Mouse (Mus musculus) lung, embryonic 15.5 days (tissue): ENCODE results near the gene Zmym4. TPM values are rescaled to one million over a fixed set of nuclear protein-coding genes. Genes with fewer than 3 reads are reported as not detected.

Experiments
- ATAC-seq: fragments of 200-750 bp; cut with Nextera tagmentation; 2 replicates; pipeline ENCODE4 v1.8.0; 2017; ENCODE audit warnings: moderate number of reproducible peaks, borderline replicate concordance; ENCODE audit not compliant: low FRiP score, low TSS enrichment; ENCODE audit errors: extremely low read depth
- H3K27ac ChIP-seq: fragments of 300-500 bp; sonication (generic); 2 replicates; pipeline ENCODE4 v1.5.1; 2015; ENCODE audit warnings: moderate library complexity, mild to moderate bottlenecking, inconsistent platforms
- H3K27me3 ChIP-seq: fragments of 300-500 bp; sonication (generic); 2 replicates; pipeline ENCODE4 v1.6.1; 2015; ENCODE audit warnings: inconsistent platforms
- H3K36me3 ChIP-seq: fragments of 300-500 bp; sonication (generic); 2 replicates; pipeline ENCODE4 v1.6.1; 2015; ENCODE audit warnings: inconsistent platforms
- H3K4me1 ChIP-seq: fragments of 300-500 bp; sonication (generic); 2 replicates; pipeline ENCODE4 v1.6.1; 2015; ENCODE audit warnings: inconsistent platforms
- H3K4me2 ChIP-seq: fragments of 300-500 bp; sonication (generic); 2 replicates; pipeline ENCODE4 v1.6.1; 2015; ENCODE audit warnings: inconsistent platforms, mild to moderate bottlenecking, moderate library complexity
- H3K4me3 ChIP-seq: fragments of 300-500 bp; sonication (generic); 2 replicates; pipeline ENCODE4 v1.5.1; 2015; ENCODE audit warnings: mild to moderate bottlenecking, inconsistent platforms
- H3K9ac ChIP-seq: fragments of 300-500 bp; sonication (generic); 2 replicates; pipeline ENCODE4 v1.6.1; 2015; ENCODE audit warnings: inconsistent platforms
- H3K9me3 ChIP-seq: fragments of 300-500 bp; sonication (generic); 2 replicates; pipeline ENCODE4 v1.6.1; 2016; ENCODE audit warnings: inconsistent platforms
- WGBS: fragments of 180-500 bp; shearing (Covaris S2); methylation state at CpG from one replicate; pipeline ENCODE4 v1.1.7; 2015; 5-methylcytosine and 5-hydroxymethylcytosine counted together
- polyA plus RNA-seq: library from polyadenylated mRNA; unstranded; fragments of >200 nt; fragmentation: Nextera tagmentation; extraction: Ambion mirVana; gene quantifications from 2 replicates; pipeline ENCODE4 v1.2.1, GENCODE M21; 2015

Zmym4 gene
- polyA plus RNA-seq, 1 experiment from 2014 or later, result 18.0 TPM

GRCm38 (mm10) chr4:126889879-126890278, 78.1 kb downstream of the Zmym4 start:
- peaks cover 45% of the 10 kb centered on the region for H3K36me3 ChIP-seq
- H3K27me3 ChIP-seq, result no peaks in the 10 kb centered on the region
- H3K4me1 ChIP-seq, result no peaks in the 10 kb centered on the region
- WGBS, result 73% methylated on average over 8 of the region's 8 CpGs
- no peak overlapping the region for H3K27ac ChIP-seq
- H3K4me2 ChIP-seq, result no peak overlapping the region
- H3K9ac ChIP-seq, result no peak overlapping the region
- no peak overlapping the region for H3K4me3 ChIP-seq
- ATAC-seq, result no peak
- H3K9me3 ChIP-seq, result no peaks in the 10 kb centered on the region

GRCm38 (mm10) chr4:126885953-126886352, 82.0 kb downstream of the Zmym4 start:
- ATAC-seq, result no peak
- H3K36me3 ChIP-seq, result peaks cover 39% of the 10 kb centered on the region
- H3K4me3 ChIP-seq, result no peak overlapping the region

GRCm38 (mm10) chr4:126883602-126884001, 84.3 kb downstream of the Zmym4 start:
- H3K27me3 ChIP-seq, result no peaks in the 10 kb centered on the region
- 88% methylated on average over 5 of the region's 5 CpGs for WGBS
- H3K4me3 ChIP-seq, result no peak overlapping the region
- H3K4me1 ChIP-seq, result no peaks in the 10 kb centered on the region
- H3K4me2 ChIP-seq, result no peak overlapping the region
- no peak overlapping the region for H3K9ac ChIP-seq
- H3K36me3 ChIP-seq, result peaks cover 27% of the 10 kb centered on the region
- H3K27ac ChIP-seq, result no peak overlapping the region
- H3K9me3 ChIP-seq, result no peaks in the 10 kb centered on the region
- ATAC-seq, result no peak

More at GRCm38 (mm10) chr4:126885953-126886352, 82.0 kb downstream of the Zmym4 start:
- Histone ChIP-seq H3K27me3 (no peaks in the 10 kb centered on the region), H3K4me1 (no peaks in the 10 kb centered on the region), H3K9ac (no peak overlapping the region), H3K9me3 (no peaks in the 10 kb centered on the region), H3K4me2 (no peak overlapping the region), H3K27ac (no peak overlapping the region)
- WGBS, result 40% methylated on average over 1 of the region's 1 CpGs

- no peak overlapping the region for H3K9ac ChIP-seq
- H3K36me3 ChIP-seq, result peaks cover 42% of the 10 kb centered on the region
- 82% methylated on average over 5 of the region's 5 CpGs for WGBS
Observed at GRCm38 (mm10) chr4:126879560-126880275, 88.2 kb downstream of the Zmym4 start.

GRCm38 (mm10) chr4:126872717-126873116, 95.2 kb downstream of the Zmym4 start:
- H3K4me1 ChIP-seq, result no peaks in the 10 kb centered on the region
- no peak overlapping the region for H3K9ac ChIP-seq
- H3K27ac ChIP-seq, result no peak overlapping the region
- peaks cover 37% of the 10 kb centered on the region for H3K36me3 ChIP-seq
- H3K27me3 ChIP-seq, result no peaks in the 10 kb centered on the region
- no peak overlapping the region for H3K4me2 ChIP-seq
- no peak overlapping the region for H3K4me3 ChIP-seq
- no peaks in the 10 kb centered on the region for H3K9me3 ChIP-seq
- WGBS, result 53% methylated on average over 7 of the region's 7 CpGs
- no peak for ATAC-seq

More at GRCm38 (mm10) chr4:126879560-126880275, 88.2 kb downstream of the Zmym4 start:
- Histone ChIP-seq H3K9me3 (no peaks in the 10 kb centered on the region), H3K4me2 (no peak overlapping the region), H3K27ac (no peak overlapping the region), H3K27me3 (no peaks in the 10 kb centered on the region), H3K4me1 (no peaks in the 10 kb centered on the region), H3K4me3 (no peak overlapping the region)
- no peak for ATAC-seq

- ATAC-seq, result no peak
- H3K36me3 ChIP-seq, result peaks cover 27% of the 10 kb centered on the region
Observed at GRCm38 (mm10) chr4:126868699-126869098, 99.2 kb downstream of the Zmym4 start.

GRCm38 (mm10) chr4:126861514-126862266, 106.2 kb downstream of the Zmym4 start:
- no peak for ATAC-seq
- Histone ChIP-seq H3K9me3 (no peaks in the 10 kb centered on the region), H3K9ac (no peak overlapping the region), H3K4me3 (no peak overlapping the region), H3K4me2 (no peak overlapping the region), H3K36me3 (peaks cover 41% of the 10 kb centered on the region), H3K27ac (no peak overlapping the region), H3K4me1 (no peaks in the 10 kb centered on the region), H3K27me3 (no peaks in the 10 kb centered on the region)
- 77% methylated on average over 11 of the region's 11 CpGs for WGBS

More at GRCm38 (mm10) chr4:126868699-126869098, 99.2 kb downstream of the Zmym4 start:
- no peak overlapping the region for H3K9ac ChIP-seq
- H3K4me3 ChIP-seq, result no peak overlapping the region
- no peak overlapping the region for H3K4me2 ChIP-seq
- no peaks in the 10 kb centered on the region for H3K27me3 ChIP-seq
- no peaks in the 10 kb centered on the region for H3K4me1 ChIP-seq
- WGBS, result 84% methylated on average over 12 of the region's 12 CpGs
- no peak overlapping the region for H3K27ac ChIP-seq
- no peaks in the 10 kb centered on the region for H3K9me3 ChIP-seq

GRCm38 (mm10) chr4:126860268-126860986, 107.5 kb downstream of the Zmym4 start:
- ATAC-seq, result no peak
- 86% methylated on average over 9 of the region's 9 CpGs for WGBS
- H3K4me1 ChIP-seq, result no peaks in the 10 kb centered on the region
- no peak overlapping the region for H3K4me2 ChIP-seq
- H3K36me3 ChIP-seq, result peaks cover 37% of the 10 kb centered on the region
- no peak overlapping the region for H3K9ac ChIP-seq
- H3K9me3 ChIP-seq, result no peaks in the 10 kb centered on the region
- H3K27me3 ChIP-seq, result no peaks in the 10 kb centered on the region
- no peak overlapping the region for H3K27ac ChIP-seq
- no peak overlapping the region for H3K4me3 ChIP-seq

GRCm38 (mm10) chr4:126852971-126853370, 115.0 kb downstream of the Zmym4 start:
- no peaks in the 10 kb centered on the region for H3K27me3 ChIP-seq
- H3K4me1 ChIP-seq, result no peaks in the 10 kb centered on the region
- H3K9ac ChIP-seq, result no peak overlapping the region
- no peak overlapping the region for H3K4me2 ChIP-seq
- H3K36me3 ChIP-seq, result peaks cover 31% of the 10 kb centered on the region; the same call in 1 of the 2 replicates
- WGBS, result 47% methylated on average over 11 of the region's 11 CpGs
- no peak overlapping the region for H3K4me3 ChIP-seq
- H3K27ac ChIP-seq, result no peak overlapping the region
- no peaks in the 10 kb centered on the region for H3K9me3 ChIP-seq
- ATAC-seq, result no peak

GRCm38 (mm10) chr4:126850778-126851080, 117.2 kb downstream of the Zmym4 start:
- Histone ChIP-seq H3K4me3 (no peak overlapping the region), H3K4me2 (no peak overlapping the region), H3K9ac (no peak overlapping the region), H3K36me3 (peaks cover 31% of the 10 kb centered on the region; the same call in 1 of the 2 replicates), H3K9me3 (no peaks in the 10 kb centered on the region), H3K4me1 (no peaks in the 10 kb centered on the region), H3K27me3 (no peaks in the 10 kb centered on the region), H3K27ac (no peak overlapping the region)
- WGBS, result 53% methylated on average over 4 of the region's 4 CpGs
- ATAC-seq, result no peak

- WGBS, result 68% methylated on average over 7 of the region's 7 CpGs
- H3K9ac ChIP-seq, result no peak overlapping the region
- H3K27me3 ChIP-seq, result no peaks in the 10 kb centered on the region
- no peak overlapping the region for H3K27ac ChIP-seq
- H3K9me3 ChIP-seq, result no peaks in the 10 kb centered on the region
- H3K4me3 ChIP-seq, result no peak overlapping the region
- H3K4me1 ChIP-seq, result no peaks in the 10 kb centered on the region
- no peak overlapping the region for H3K4me2 ChIP-seq
- peaks cover 31% of the 10 kb centered on the region; the same call in 1 of the 2 replicates for H3K36me3 ChIP-seq
- no peak for ATAC-seq
Observed at GRCm38 (mm10) chr4:126850019-126850777, 117.7 kb downstream of the Zmym4 start.
